Mouse (Mus musculus) megakaryocyte-erythroid progenitor cell, adult 5-6 weeks (primary cell): ENCODE results near the gene Tipin. TPM values are rescaled to one million over a fixed set of nuclear protein-coding genes. Genes with fewer than 3 reads are reported as not detected.
"Not testable (repeated sequence)": the region's sequence is repeated elsewhere in the genome, so short reads cannot be mapped to it uniquely, and the experiment has no call there.

Source experiments
- ATAC-seq: replicated peaks from 2 replicates; pipeline ENCODE4 v1.8.0; 2016; ENCODE audit warnings: mild to moderate bottlenecking, inconsistent platforms; ENCODE audit not compliant: severe bottlenecking, poor library complexity, low FRiP score, low TSS enrichment
- total RNA-seq, 2 experiments: library from RNA; stranded (forward) in 1 of 2; stranded (reverse) in 1 of 2; fragments of 200-1000, 215-1000 nt in 1 of 2; fragments of >200 nt in 1 of 2; fragmentation: Nextera tagmentation in 1 of 2; gene quantifications; 2 replicates each; pipeline ENCODE4 v1.2.3; 2014 to 2017

Gene Tipin
- total RNA-seq, 2 experiments from 2014 or later, result 292 to 334 TPM

GRCm38 (mm10) chr9:64268196-64268595, 13.2 kb upstream of the Tipin start:
- ATAC-seq, result no peak

GRCm38 (mm10) chr9:64268836-64269235, 12.5 kb upstream of the Tipin start:
- not testable (repeated sequence) for ATAC-seq

GRCm38 (mm10) chr9:64271249-64271648, 10.1 kb upstream of the Tipin start:
- no peak for ATAC-seq

GRCm38 (mm10) chr9:64272611-64273010, 8.8 kb upstream of the Tipin start:
- peak; percentile 59 for ATAC-seq

- no peak for ATAC-seq
These were observed 7.6 kb upstream of the Tipin start for GRCm38 (mm10) chr9:64273757-64274156.

GRCm38 (mm10) chr9:64274291-64274690, 7.1 kb upstream of the Tipin start:
- no peak for ATAC-seq

GRCm38 (mm10) chr9:64274919-64275318, 6.5 kb upstream of the Tipin start:
- no peak for ATAC-seq

GRCm38 (mm10) chr9:64277706-64278105, 3.7 kb upstream of the Tipin start:
- no peak for ATAC-seq

GRCm38 (mm10) chr9:64278665-64279310, 2.6 kb upstream of the Tipin start:
- ATAC-seq, result no peak

GRCm38 (mm10) chr9:64281781-64282178, 399 bp downstream of the Tipin start:
- peak; percentile 51 for ATAC-seq

- peak; percentile 59 for ATAC-seq
These were observed 1.1 kb downstream of the Tipin start for GRCm38 (mm10) chr9:64282404-64282987.

GRCm38 (mm10) chr9:64303086-64303485, 21.7 kb downstream of the Tipin start:
- ATAC-seq, result not testable (repeated sequence)

GRCm38 (mm10) chr9:64306476-64307312, 25.3 kb downstream of the Tipin start:
- ATAC-seq, result no peak

- ATAC-seq, result no peak; the same call in 1 of the 2 replicates
These were observed 29.8 kb downstream of the Tipin start for GRCm38 (mm10) chr9:64310996-64311785.

- no peak for ATAC-seq
These were observed 30.7 kb downstream of the Tipin start for GRCm38 (mm10) chr9:64312128-64312527.

GRCm38 (mm10) chr9:64314696-64315095, 33.3 kb downstream of the Tipin start:
- ATAC-seq, result no peak

GRCm38 (mm10) chr9:64316986-64317385, 35.6 kb downstream of the Tipin start:
- ATAC-seq, result no peak

- ATAC-seq, result no peak
These were observed 42.6 kb downstream of the Tipin start for GRCm38 (mm10) chr9:64323976-64324375.

GRCm38 (mm10) chr9:64335825-64336224, 54.4 kb downstream of the Tipin start:
- ATAC-seq, result no peak

GRCm38 (mm10) chr9:64339361-64339760, 58.0 kb downstream of the Tipin start:
- ATAC-seq, result no peak
